23 mouse cellular contexts compared by ENCODE assay signal in genomic region chr12:80007849-80008248, GRCm38 (mm10).
DNase-seq lines count a peak whose midpoint lies in the region; ATAC-seq lines count a peak whose summit lies in the region.
"Had no signal": no experiment of that assay in that cellular context is flagged by ENCODE, and none has a peak within 500 bp of the region (broad histone marks: within the 10 kb centered on the region; RNA-seq: fewer than 3 reads in every experiment).

No protein-coding gene starts in this region.

- no peak for DNase-seq in hindbrain, embryonic 10.5 days (ENCODE audit: low spot score)
- no peak for DNase-seq in hindbrain, embryonic 14.5 days (ENCODE audit: low spot score)
- DNase-seq in ES-CJ7 (ENCODE audit: low read depth, low spot score): peak; percentile 8
- peak; percentile 38 for DNase-seq in embryonic facial prominence, embryonic 10.5 days (ENCODE audit: low spot score)
- peak; percentile 23 for DNase-seq in splenic B cell, adult 2 months (ENCODE audit: low read depth, low spot score)
- no peak for DNase-seq in spleen, postnatal 14 days (ENCODE audit: low spot score in 2 of 2)
- DNase-seq in adrenal gland, adult (ENCODE audit: inconsistent age in 2 of 2, low spot score in 1 of 2): no peak
- DNase-seq: cerebellum, adult 8-10 months; gastrocnemius, adult 2 months; kidney, adult 8-10 months; kidney, postnatal 25 days; left cerebral cortex, postnatal 4 days; lung, adult 2 months; lung, postnatal 4 days; right cerebral cortex, postnatal 4 days; thymus, adult 2 months had no signal

- peaks cover 21% of the 10 kb centered on the region for H3K4me1 ChIP-seq in hindbrain, embryonic 10.5 days (replicated peaks)
- H3K4me1 ChIP-seq in hindbrain, embryonic 14.5 days (replicated peaks; ENCODE audit: control insufficient read depth, insufficient read depth, low read length): 0 out of 2 replicates have a peak, but pooled peaks cover 4% of the 10 kb centered on the region
- H3K4me1 ChIP-seq in embryonic facial prominence, embryonic 10.5 days: peaks cover 17% of the 10 kb centered on the region
- H3K4me1 ChIP-seq: liver, embryonic 12.5 days; midbrain, embryonic 12.5 days had no signal

- no peak for ATAC-seq in hindbrain, embryonic 14.5 days (ENCODE audit: low FRiP score)
- ATAC-seq: inflammation-experienced regulatory T-cells, adult 6 months; liver, embryonic 12.5 days had no signal

- H3K9me3 ChIP-seq in hindbrain, embryonic 10.5 days: no peaks in the 10 kb centered on the region
- no peaks in the 10 kb centered on the region for H3K9me3 ChIP-seq in hindbrain, embryonic 14.5 days (ENCODE audit: control insufficient read depth, low read length)
- no peaks in the 10 kb centered on the region for H3K9me3 ChIP-seq in embryonic facial prominence, embryonic 10.5 days
- H3K9me3 ChIP-seq: G1E; heart, embryonic 13.5 days; hindbrain, embryonic 12.5 days; liver, embryonic 12.5 days; midbrain, embryonic 12.5 days; neural tube, embryonic 12.5 days had no signal

- H3K9ac ChIP-seq in hindbrain, embryonic 14.5 days: no peak overlapping the region
- H3K9ac ChIP-seq: heart, embryonic 13.5 days; hindbrain, embryonic 12.5 days; liver, embryonic 12.5 days; midbrain, embryonic 12.5 days; neural tube, embryonic 12.5 days had no signal

- no peaks in the 10 kb centered on the region for H3K36me3 ChIP-seq in hindbrain, embryonic 10.5 days
- no peaks in the 10 kb centered on the region for H3K36me3 ChIP-seq in hindbrain, embryonic 14.5 days (replicated peaks; ENCODE audit: control insufficient read depth, insufficient read depth)
- H3K36me3 ChIP-seq in embryonic facial prominence, embryonic 10.5 days (replicated peaks): no peaks in the 10 kb centered on the region
- no peaks in the 10 kb centered on the region for H3K36me3 ChIP-seq in splenic B cell, adult 2 months (ENCODE audit: control insufficient read depth, insufficient read depth, low read length, poor library complexity, severe bottlenecking)
- H3K36me3 ChIP-seq: G1E; heart, embryonic 13.5 days; hindbrain, embryonic 12.5 days; liver, embryonic 12.5 days; midbrain, embryonic 12.5 days; neural tube, embryonic 12.5 days had no signal

- no peak overlapping the region for H3K4me2 ChIP-seq in hindbrain, embryonic 14.5 days (replicated peaks)
- H3K4me2 ChIP-seq: heart, embryonic 13.5 days; hindbrain, embryonic 12.5 days; liver, embryonic 12.5 days; midbrain, embryonic 12.5 days; neural tube, embryonic 12.5 days had no signal

- peaks cover 3% of the 10 kb centered on the region; the same call in 1 of the 2 replicates for H3K27me3 ChIP-seq in hindbrain, embryonic 10.5 days (ENCODE audit: insufficient read depth, poor library complexity, severe bottlenecking)
- H3K27me3 ChIP-seq in hindbrain, embryonic 14.5 days (ENCODE audit: control insufficient read depth, insufficient read depth, low read length): no peaks in the 10 kb centered on the region
- H3K27me3 ChIP-seq in embryonic facial prominence, embryonic 10.5 days (replicated peaks; ENCODE audit: low read depth, poor library complexity, severe bottlenecking): no peaks in the 10 kb centered on the region
- no peaks in the 10 kb centered on the region for H3K27me3 ChIP-seq in splenic B cell, adult 2 months (ENCODE audit: control insufficient read depth, insufficient read depth, low read length, poor library complexity, severe bottlenecking)
- H3K27me3 ChIP-seq: heart, embryonic 13.5 days; hindbrain, embryonic 12.5 days; neural tube, embryonic 12.5 days had no signal

- peak overlapping the region; percentile 71 for H3K27ac ChIP-seq in hindbrain, embryonic 10.5 days
- no peak overlapping the region for H3K27ac ChIP-seq in hindbrain, embryonic 14.5 days
- peak overlapping the region; percentile 45; the same call in 1 of the 2 replicates for H3K27ac ChIP-seq in embryonic facial prominence, embryonic 10.5 days (replicated peaks)
- H3K27ac ChIP-seq: gastrocnemius, adult 2 months; heart, embryonic 13.5 days; hindbrain, embryonic 12.5 days; liver, embryonic 12.5 days; midbrain, embryonic 12.5 days; neural tube, embryonic 12.5 days had no signal

- 26% methylated on average over 7 of the region's 7 CpGs for WGBS in hindbrain, embryonic 10.5 days
- WGBS in hindbrain, embryonic 14.5 days: 26% methylated on average over 7 of the region's 7 CpGs
- WGBS in embryonic facial prominence, embryonic 10.5 days: 37% methylated on average over 7 of the region's 7 CpGs

- H3K4me3 ChIP-seq in hindbrain, embryonic 10.5 days: no peak overlapping the region
- no peak overlapping the region for H3K4me3 ChIP-seq in hindbrain, embryonic 14.5 days (replicated peaks; ENCODE audit: low read length)
- H3K4me3 ChIP-seq in embryonic facial prominence, embryonic 10.5 days: no peak overlapping the region
- H3K4me3 ChIP-seq: gastrocnemius, adult 2 months; heart, embryonic 13.5 days; hindbrain, embryonic 12.5 days; liver, embryonic 12.5 days; midbrain, embryonic 12.5 days; neural tube, embryonic 12.5 days had no signal

Comparison
In these comparisons a context has a peak if more than half of its experiments do, and no peak if none do; other contexts are left out.
1. DNase-seq: peak in ES-CJ7 (single experiment), embryonic facial prominence, embryonic 10.5 days (single experiment) and splenic B cell, adult 2 months (single experiment); none in hindbrain, embryonic 10.5 days (single experiment), hindbrain, embryonic 14.5 days (single experiment), spleen, postnatal 14 days (0 of 2) and adrenal gland, adult (0 of 2).